Mouse (Mus musculus): Measurements from ENCODE around the gene Catsperz. TPM values are rescaled to one million over a fixed set of nuclear protein-coding genes. Genes with fewer than 3 reads are reported as not detected.
"Not testable (repeated sequence)": the region's sequence is repeated elsewhere in the genome, so short reads cannot be mapped to it uniquely, and the experiment has no call there.

The Catsperz gene
- polyA plus RNA-seq, 1 experiment from 2014 or later: 3.9 TPM

- H3K4me2 ChIP-seq (ENCODE audit: low read depth, low read length): no peak overlapping the region
- H3K4me1 ChIP-seq (ENCODE audit: control insufficient read depth, insufficient read depth, low read length): peaks cover 7% of the 10 kb centered on the region
- no peaks in the 10 kb centered on the region for H3K27me3 ChIP-seq (ENCODE audit: control insufficient read depth, insufficient read depth, low read length)
- no peak overlapping the region for H3K4me3 ChIP-seq (ENCODE audit: low read length)
- no peaks in the 10 kb centered on the region for H3K9me3 ChIP-seq (replicated peaks; ENCODE audit: control insufficient read depth, low read length)
- ATAC-seq (replicated peaks; ENCODE audit: extremely low read depth, insufficient read depth, low FRiP score): no peak
- H3K9ac ChIP-seq (ENCODE audit: low read length): no peak overlapping the region
- H3K36me3 ChIP-seq (ENCODE audit: control insufficient read depth, insufficient read depth): peaks cover 34% of the 10 kb centered on the region
- no peak overlapping the region for H3K27ac ChIP-seq (ENCODE audit: low read length)
- WGBS: 81% methylated on average over 11 of the region's 11 CpGs
Observed at GRCm38 (mm10) chr19:6913991-6914390, 11.2 kb downstream of the Catsperz start.

- Histone ChIP-seq H3K36me3 (ENCODE audit: control insufficient read depth, insufficient read depth) (peaks cover 28% of the 10 kb centered on the region), H3K4me3 (ENCODE audit: low read length) (no peak overlapping the region), H3K4me1 (ENCODE audit: control insufficient read depth, insufficient read depth, low read length) (peaks cover 14% of the 10 kb centered on the region), H3K9ac (ENCODE audit: low read length) (no peak overlapping the region), H3K27me3 (ENCODE audit: control insufficient read depth, insufficient read depth, low read length) (no peaks in the 10 kb centered on the region), H3K27ac (ENCODE audit: low read length) (no peak overlapping the region), H3K4me2 (ENCODE audit: low read depth, low read length) (no peak overlapping the region), H3K9me3 (replicated peaks; ENCODE audit: control insufficient read depth, low read length) (no peaks in the 10 kb centered on the region)
- ATAC-seq (replicated peaks; ENCODE audit: extremely low read depth, insufficient read depth, low FRiP score): no peak
- WGBS: 79% methylated on average over 6 of the region's 6 CpGs
Observed at GRCm38 (mm10) chr19:6913036-6913435, 12.1 kb downstream of the Catsperz start.

GRCm38 (mm10) chr19:6912205-6912970 is 12.8 kb downstream of the Catsperz start:
- no peaks in the 10 kb centered on the region for H3K27me3 ChIP-seq (ENCODE audit: control insufficient read depth, insufficient read depth, low read length)
- H3K9me3 ChIP-seq (replicated peaks; ENCODE audit: control insufficient read depth, low read length): no peaks in the 10 kb centered on the region
- 90% methylated on average over 15 of the region's 15 CpGs for WGBS
- no peak overlapping the region for H3K4me3 ChIP-seq (ENCODE audit: low read length)
- H3K4me2 ChIP-seq (ENCODE audit: low read depth, low read length): no peak overlapping the region
- no peak overlapping the region for H3K27ac ChIP-seq (ENCODE audit: low read length)
- peaks cover 21% of the 10 kb centered on the region for H3K4me1 ChIP-seq (ENCODE audit: control insufficient read depth, insufficient read depth, low read length)
- no peak for ATAC-seq (replicated peaks; ENCODE audit: extremely low read depth, insufficient read depth, low FRiP score)
- H3K36me3 ChIP-seq (ENCODE audit: control insufficient read depth, insufficient read depth): peaks cover 28% of the 10 kb centered on the region
- no peak overlapping the region for H3K9ac ChIP-seq (ENCODE audit: low read length)

GRCm38 (mm10) chr19:6911101-6912074 is 13.8 kb downstream of the Catsperz start:
- WGBS: 83% methylated on average over 19 of the region's 19 CpGs
- Histone ChIP-seq H3K27ac (ENCODE audit: low read length) (0 out of 2 replicates have a peak overlapping the region, but pooled peaks have one; percentile 0), H3K4me3 (ENCODE audit: low read length) (no peak overlapping the region; the same call in 1 of the 2 replicates), H3K27me3 (ENCODE audit: control insufficient read depth, insufficient read depth, low read length) (no peaks in the 10 kb centered on the region), H3K4me2 (ENCODE audit: low read depth, low read length) (peak overlapping the region; percentile 76), H3K9ac (ENCODE audit: low read length) (peak overlapping the region; percentile 0; the same call in 1 of the 2 replicates), H3K36me3 (ENCODE audit: control insufficient read depth, insufficient read depth) (peaks cover 36% of the 10 kb centered on the region), H3K4me1 (ENCODE audit: control insufficient read depth, insufficient read depth, low read length) (peaks cover 21% of the 10 kb centered on the region), H3K9me3 (replicated peaks; ENCODE audit: control insufficient read depth, low read length) (no peaks in the 10 kb centered on the region)
- ATAC-seq (replicated peaks; ENCODE audit: extremely low read depth, insufficient read depth, low FRiP score): no peak

- H3K27me3 ChIP-seq (ENCODE audit: control insufficient read depth, insufficient read depth, low read length); H3K9me3 ChIP-seq (replicated peaks; ENCODE audit: control insufficient read depth, low read length): not testable (repeated sequence)
- Histone ChIP-seq H3K36me3 (ENCODE audit: control insufficient read depth, insufficient read depth) (peaks cover 39% of the 10 kb centered on the region), H3K4me2 (ENCODE audit: low read depth, low read length) (peak overlapping the region; percentile 76), H3K4me3 (ENCODE audit: low read length) (peak overlapping the region; percentile 69), H3K4me1 (ENCODE audit: control insufficient read depth, insufficient read depth, low read length) (peaks cover 21% of the 10 kb centered on the region), H3K27ac (ENCODE audit: low read length) (peak overlapping the region; percentile 100), H3K9ac (ENCODE audit: low read length) (peak overlapping the region; percentile 85)
- WGBS: under 1% methylated on average over 30 of the region's 30 CpGs
- ATAC-seq (replicated peaks; ENCODE audit: extremely low read depth, insufficient read depth, low FRiP score): peak; percentile 21
Observed at GRCm38 (mm10) chr19:6910306-6910705, 14.9 kb downstream of the Catsperz start.

GRCm38 (mm10) chr19:6909507-6910289 is 15.5 kb downstream of the Catsperz start, which contains the start of the genes Trmt112 and Prdx5:
Gene Trmt112, plus strand, starts transcription at chr19:6909698.
Gene Prdx5, minus strand, starts transcription at chr19:6910106.
- Histone ChIP-seq H3K9me3 (replicated peaks; ENCODE audit: control insufficient read depth, low read length) (no peaks in the 10 kb centered on the region), H3K4me1 (ENCODE audit: control insufficient read depth, insufficient read depth, low read length) (peaks cover 21% of the 10 kb centered on the region), H3K4me3 (ENCODE audit: low read length) (peak within 1 kb of the TSS; percentile 69), H3K36me3 (ENCODE audit: control insufficient read depth, insufficient read depth) (peaks cover 39% of the 10 kb centered on the region), H3K27ac (ENCODE audit: low read length) (peak within 1 kb of the TSS; percentile 100), H3K4me2 (ENCODE audit: low read depth, low read length) (peak within 1 kb of the TSS; percentile 76), H3K9ac (ENCODE audit: low read length) (peak within 1 kb of the TSS; percentile 85), H3K27me3 (ENCODE audit: control insufficient read depth, insufficient read depth, low read length) (no peaks in the 10 kb centered on the region)
- ATAC-seq (replicated peaks; ENCODE audit: extremely low read depth, insufficient read depth, low FRiP score): peak; percentile 90
- WGBS: under 1% methylated on average over 65 of the region's 65 CpGs

GRCm38 (mm10) chr19:6909021-6909420 is 16.2 kb downstream of the Catsperz start:
- peak overlapping the region; percentile 69 for H3K4me3 ChIP-seq (ENCODE audit: low read length)
- H3K36me3 ChIP-seq (ENCODE audit: control insufficient read depth, insufficient read depth): peaks cover 39% of the 10 kb centered on the region

GRCm38 (mm10) chr19:6907811-6908540 is 17.2 kb downstream of the Catsperz start:
- WGBS: 82% methylated on average over 7 of the region's 7 CpGs
- Histone ChIP-seq H3K4me1 (ENCODE audit: control insufficient read depth, insufficient read depth, low read length) (peaks cover 21% of the 10 kb centered on the region), H3K27me3 (ENCODE audit: control insufficient read depth, insufficient read depth, low read length) (no peaks in the 10 kb centered on the region), H3K4me3 (ENCODE audit: low read length) (peak overlapping the region; percentile 69), H3K4me2 (ENCODE audit: low read depth, low read length) (peak overlapping the region; percentile 76), H3K36me3 (ENCODE audit: control insufficient read depth, insufficient read depth) (peaks cover 29% of the 10 kb centered on the region), H3K27ac (ENCODE audit: low read length) (no peak overlapping the region), H3K9ac (ENCODE audit: low read length) (peak overlapping the region; percentile 85), H3K9me3 (replicated peaks; ENCODE audit: control insufficient read depth, low read length) (no peaks in the 10 kb centered on the region)
- no peak for ATAC-seq (replicated peaks; ENCODE audit: extremely low read depth, insufficient read depth, low FRiP score)

More at GRCm38 (mm10) chr19:6909021-6909420, 16.2 kb downstream of the Catsperz start:
- Histone ChIP-seq H3K27ac (ENCODE audit: low read length) (peak overlapping the region; percentile 100), H3K27me3 (ENCODE audit: control insufficient read depth, insufficient read depth, low read length) (no peaks in the 10 kb centered on the region), H3K4me1 (ENCODE audit: control insufficient read depth, insufficient read depth, low read length) (peaks cover 21% of the 10 kb centered on the region), H3K9me3 (replicated peaks; ENCODE audit: control insufficient read depth, low read length) (no peaks in the 10 kb centered on the region), H3K9ac (ENCODE audit: low read length) (peak overlapping the region; percentile 85), H3K4me2 (ENCODE audit: low read depth, low read length) (peak overlapping the region; percentile 76)
- 0 out of 2 replicates have a peak, but pooled peaks have one; percentile 0 for ATAC-seq (replicated peaks; ENCODE audit: extremely low read depth, insufficient read depth, low FRiP score)
- 6% methylated on average over 11 of the region's 11 CpGs for WGBS
